Mouse (Mus musculus) midbrain, embryonic 13.5 days (tissue): ENCODE measurements around the gene Mecom. TPM values are rescaled to one million over a fixed set of nuclear protein-coding genes. Genes with fewer than 3 reads are reported as not detected.
A peak's percentile ranks its signal among the peaks of the same experiment; 100 is the strongest.
"Not testable (repeated sequence)": the region's sequence is repeated elsewhere in the genome, so short reads cannot be mapped to it uniquely, and the experiment has no call there.

ENCODE experiments used
- ATAC-seq: fragments of 200-750 bp; cut with Nextera tagmentation; 2 replicates; pipeline ENCODE4 v1.8.0; 2017; ENCODE audit warnings: mild to moderate bottlenecking, moderate TSS enrichment, moderate library complexity
- H3K27ac ChIP-seq: fragments of 300-500 bp; sonication (generic); 2 replicates; pipeline ENCODE4 v1.5.1; 2015; ENCODE audit warnings: inconsistent platforms, mild to moderate bottlenecking, moderate library complexity
- H3K27me3 ChIP-seq: fragments of 300-500 bp; sonication (generic); 2 replicates; pipeline ENCODE4 v1.6.1; 2015; ENCODE audit warnings: mild to moderate bottlenecking, inconsistent platforms
- H3K36me3 ChIP-seq: fragments of 300-500 bp; sonication (generic); 2 replicates; pipeline ENCODE4 v1.6.1; 2015; ENCODE audit warnings: mild to moderate bottlenecking, inconsistent platforms
- H3K4me1 ChIP-seq: fragments of 300-500 bp; sonication (generic); replicated peaks from 2 replicates; pipeline ENCODE4 v1.6.1; 2015; ENCODE audit warnings: inconsistent platforms
- H3K4me2 ChIP-seq: fragments of 300-500 bp; sonication (generic); replicated peaks from 2 replicates; pipeline ENCODE4 v1.6.1; 2015; ENCODE audit warnings: moderate library complexity, mild to moderate bottlenecking, inconsistent platforms
- H3K4me3 ChIP-seq: fragments of 300-500 bp; sonication (generic); replicated peaks from 2 replicates; pipeline ENCODE4 v1.5.1; 2015; ENCODE audit warnings: mild to moderate bottlenecking, inconsistent platforms
- H3K9ac ChIP-seq: fragments of 300-500 bp; sonication (generic); replicated peaks from 2 replicates; pipeline ENCODE4 v1.6.1; 2015; ENCODE audit warnings: mild to moderate bottlenecking, inconsistent platforms
- H3K9me3 ChIP-seq: fragments of 300-500 bp; sonication (generic); 2 replicates; pipeline ENCODE4 v1.6.1; 2016; ENCODE audit warnings: mild to moderate bottlenecking, inconsistent platforms
- WGBS: fragments of 180-500 bp; shearing (Covaris S2); methylation state at CpG from one replicate; pipeline ENCODE4 v1.1.7; 2015; 5-methylcytosine and 5-hydroxymethylcytosine counted together
- polyA plus RNA-seq: library from polyadenylated mRNA; unstranded; fragments of >200 nt; fragmentation: Nextera tagmentation; extraction: Ambion mirVana; gene quantifications from 2 replicates; pipeline ENCODE4 v1.2.1, GENCODE M21; 2015

Mecom gene
- 11.1 and 13.4 TPM in 2 replicates for polyA plus RNA-seq

DNA sequence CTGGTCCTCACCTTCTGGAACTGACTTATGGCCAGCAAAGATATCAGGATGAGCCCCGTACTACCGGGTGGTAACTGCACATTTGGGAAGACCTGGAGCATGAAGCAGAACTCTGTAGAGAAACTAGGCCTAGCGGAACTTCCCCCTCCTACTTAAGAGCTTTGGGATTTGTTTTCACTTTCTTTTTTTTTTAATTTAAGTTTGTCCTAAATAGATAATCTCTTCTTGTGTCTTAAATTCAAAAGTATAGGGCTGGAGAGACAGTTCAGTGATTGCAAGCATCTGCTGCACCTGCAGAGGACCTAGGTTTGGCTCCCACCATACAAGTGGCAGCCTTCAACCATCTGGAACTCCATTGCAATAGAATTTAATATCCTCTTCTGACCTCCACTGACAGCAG, at the start of gene Mecom:
Gene Mecom, minus strand, starts transcription at position 101 of the 400 bp plus-strand sequence.
- H3K27me3 ChIP-seq: no peaks in the 10 kb centered on the region
- H3K36me3 ChIP-seq: no peaks in the 10 kb centered on the region
- no peak within 1 kb of the TSS for H3K27ac ChIP-seq
- no peak within 1 kb of the TSS for H3K9ac ChIP-seq
- no peak within 1 kb of the TSS for H3K4me3 ChIP-seq
- H3K4me2 ChIP-seq: no peak within 1 kb of the TSS
- ATAC-seq: no peak
- no peaks in the 10 kb centered on the region for H3K9me3 ChIP-seq
- no peaks in the 10 kb centered on the region for H3K4me1 ChIP-seq
- WGBS: 86% methylated on average over 3 of the region's 3 CpGs

DNA sequence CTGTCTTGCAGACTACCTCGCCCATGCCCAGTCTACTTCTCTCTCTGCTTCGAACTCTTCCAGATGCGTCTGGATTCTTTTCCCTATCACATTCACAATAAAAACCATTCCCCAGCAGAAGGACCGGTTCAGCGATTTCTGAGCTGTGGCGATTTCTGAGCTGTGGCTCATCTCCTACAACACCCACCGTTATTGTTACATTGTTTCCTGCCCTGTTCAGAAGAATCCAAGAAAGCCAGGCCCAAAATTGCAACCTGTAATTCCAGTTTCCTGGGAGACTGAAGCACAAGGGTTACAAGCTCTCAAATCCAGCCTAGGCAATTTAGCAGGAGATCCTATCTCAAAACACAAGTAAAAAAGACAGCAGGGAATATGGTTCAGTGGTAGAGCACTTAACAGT, 49.5 kb upstream of the Mecom start:
- Histone ChIP-seq H3K4me1 (peaks cover 16% of the 10 kb centered on the region), H3K27ac (no peak overlapping the region), H3K9ac (no peak overlapping the region), H3K9me3 (no peaks in the 10 kb centered on the region), H3K36me3 (no peaks in the 10 kb centered on the region), H3K4me2 (no peak overlapping the region), H3K27me3 (peaks cover 17% of the 10 kb centered on the region; the same call in 1 of the 2 replicates), H3K4me3 (no peak overlapping the region)
- ATAC-seq: no peak
- WGBS: 77% methylated on average over 7 of the region's 7 CpGs

DNA sequence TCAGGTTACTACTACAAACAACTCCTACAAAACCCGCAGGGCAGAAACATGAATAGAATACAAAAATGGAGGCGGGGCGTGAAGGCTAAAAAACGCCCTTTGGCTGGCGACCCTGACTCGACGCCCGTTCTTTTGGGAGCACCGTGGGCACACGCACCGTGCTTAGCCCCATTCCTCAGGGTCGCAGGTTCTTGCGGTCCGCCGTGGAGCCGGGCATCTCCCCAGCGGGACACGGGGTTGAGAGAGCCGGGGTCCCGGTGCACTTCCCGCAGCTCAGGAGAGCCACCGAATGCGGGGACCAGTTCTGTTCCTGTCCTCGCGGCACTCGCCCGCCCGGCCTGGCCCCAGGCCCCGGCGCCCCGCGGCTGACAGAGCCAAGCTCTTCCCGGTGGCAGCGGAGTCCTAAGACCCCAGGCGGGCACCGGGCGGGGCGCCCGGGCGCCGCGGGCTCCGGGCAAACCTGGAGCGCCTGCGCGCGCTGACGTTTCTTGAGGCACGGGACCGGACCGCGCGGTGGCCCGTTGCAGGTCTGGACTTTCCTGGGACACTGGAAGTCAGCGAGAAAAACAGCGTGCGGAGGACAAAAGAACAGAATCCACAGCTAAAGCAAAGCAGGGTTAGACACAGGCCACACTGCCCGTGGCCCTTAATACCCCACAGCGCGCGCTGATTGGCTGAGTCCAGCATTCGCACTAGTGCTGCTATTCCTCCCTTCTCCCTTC, 47.5 kb upstream of the Mecom start:
- peak overlapping the region; percentile 70 for H3K4me2 ChIP-seq
- peak overlapping the region; percentile 74 for H3K27ac ChIP-seq
- H3K4me1 ChIP-seq: peaks cover 16% of the 10 kb centered on the region
- peak; percentile 77 for ATAC-seq
- H3K4me3 ChIP-seq: peak overlapping the region; percentile 63
- peaks cover 17% of the 10 kb centered on the region; the same call in 1 of the 2 replicates for H3K27me3 ChIP-seq
- H3K36me3 ChIP-seq: no peaks in the 10 kb centered on the region
- no peaks in the 10 kb centered on the region for H3K9me3 ChIP-seq
- H3K9ac ChIP-seq: peak overlapping the region; percentile 85
- WGBS: under 1% methylated on average over 61 of the region's 62 CpGs

GRCm38 (mm10) chr3:30593719-30594485, 46.1 kb upstream of the Mecom start:
- no peak overlapping the region for H3K4me3 ChIP-seq
- H3K4me1 ChIP-seq: peaks cover 4% of the 10 kb centered on the region; the same call in 1 of the 2 replicates
- no peak for ATAC-seq
- WGBS: 70% methylated on average over 4 of the region's 4 CpGs
- no peak overlapping the region for H3K4me2 ChIP-seq
- no peak overlapping the region for H3K9ac ChIP-seq
- H3K27me3 ChIP-seq: peaks cover 15% of the 10 kb centered on the region; the same call in 1 of the 2 replicates
- no peaks in the 10 kb centered on the region for H3K36me3 ChIP-seq
- no peak overlapping the region for H3K27ac ChIP-seq
- no peaks in the 10 kb centered on the region for H3K9me3 ChIP-seq

GRCm38 (mm10) chr3:30592418-30592853, 44.6 kb upstream of the Mecom start:
- WGBS: 0% methylated on average over 2 of the region's 2 CpGs
- no peaks in the 10 kb centered on the region for H3K36me3 ChIP-seq
- peak; percentile 64 for ATAC-seq
- H3K27me3 ChIP-seq: peaks cover 3% of the 10 kb centered on the region; the same call in 1 of the 2 replicates
- no peak overlapping the region for H3K4me3 ChIP-seq
- peaks cover 4% of the 10 kb centered on the region; the same call in 1 of the 2 replicates for H3K4me1 ChIP-seq
- H3K9me3 ChIP-seq: no peaks in the 10 kb centered on the region
- no peak overlapping the region for H3K4me2 ChIP-seq
- H3K27ac ChIP-seq: no peak overlapping the region
- no peak overlapping the region for H3K9ac ChIP-seq

- ATAC-seq: no peak
- Histone ChIP-seq H3K4me3 (no peak overlapping the region), H3K9me3 (no peaks in the 10 kb centered on the region), H3K9ac (no peak overlapping the region), H3K27ac (no peak overlapping the region), H3K27me3 (no peaks in the 10 kb centered on the region), H3K4me1 (no peaks in the 10 kb centered on the region), H3K36me3 (no peaks in the 10 kb centered on the region), H3K4me2 (no peak overlapping the region)
- WGBS: 88% methylated on average over 6 of the region's 6 CpGs
Observed at GRCm38 (mm10) chr3:30588865-30589264, 41.1 kb upstream of the Mecom start.

DNA sequence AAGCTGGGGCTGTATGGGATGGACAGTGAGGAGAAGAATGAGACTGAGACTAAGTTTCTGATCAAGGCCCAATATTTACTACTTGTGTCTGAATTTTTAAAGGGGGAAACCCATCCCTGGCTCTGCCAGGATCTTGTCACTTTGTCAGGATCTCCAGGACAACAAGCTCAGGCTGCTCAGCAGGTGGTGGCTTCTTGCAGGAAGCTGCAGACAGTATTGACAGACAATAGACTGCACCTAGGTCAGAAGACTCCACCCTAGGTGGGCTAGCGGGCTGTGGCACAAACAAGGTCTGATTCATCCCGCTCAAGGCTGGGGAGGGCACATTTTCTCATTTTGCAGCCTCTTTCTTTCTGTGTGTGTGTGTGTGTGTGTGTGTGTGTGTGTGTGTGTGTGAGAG, 25.7 kb upstream of the Mecom start:
- H3K36me3 ChIP-seq: no peaks in the 10 kb centered on the region

GRCm38 (mm10) chr3:30566333-30566732, 18.5 kb upstream of the Mecom start:
- H3K4me3 ChIP-seq, H3K9me3 ChIP-seq, H3K27me3 ChIP-seq, H3K36me3 ChIP-seq, H3K4me2 ChIP-seq, H3K27ac ChIP-seq, H3K4me1 ChIP-seq, H3K9ac ChIP-seq, ATAC-seq: not testable (repeated sequence)
- 11% methylated on average over 1 of the region's 2 CpGs for WGBS

More for the DNA sequence above, 25.7 kb upstream of the Mecom start:
- H3K4me3 ChIP-seq: no peak overlapping the region
- H3K27me3 ChIP-seq: no peaks in the 10 kb centered on the region
- no peaks in the 10 kb centered on the region for H3K4me1 ChIP-seq
- no peak for ATAC-seq
- no peak overlapping the region for H3K27ac ChIP-seq
- 12% methylated on average over 2 of the region's 2 CpGs for WGBS
- H3K9me3 ChIP-seq: no peaks in the 10 kb centered on the region
- H3K9ac ChIP-seq: no peak overlapping the region
- H3K4me2 ChIP-seq: no peak overlapping the region

- no peaks in the 10 kb centered on the region for H3K9me3 ChIP-seq
- no peaks in the 10 kb centered on the region for H3K4me1 ChIP-seq
- no peak overlapping the region for H3K4me2 ChIP-seq
- H3K36me3 ChIP-seq: no peaks in the 10 kb centered on the region
- no peak overlapping the region for H3K4me3 ChIP-seq
- no peak overlapping the region for H3K27ac ChIP-seq
- ATAC-seq: no peak
- H3K9ac ChIP-seq: no peak overlapping the region
- no peaks in the 10 kb centered on the region for H3K27me3 ChIP-seq
- WGBS: 52% methylated on average over 6 of the region's 6 CpGs
Observed at GRCm38 (mm10) chr3:30560677-30561314, 13.0 kb upstream of the Mecom start.

DNA sequence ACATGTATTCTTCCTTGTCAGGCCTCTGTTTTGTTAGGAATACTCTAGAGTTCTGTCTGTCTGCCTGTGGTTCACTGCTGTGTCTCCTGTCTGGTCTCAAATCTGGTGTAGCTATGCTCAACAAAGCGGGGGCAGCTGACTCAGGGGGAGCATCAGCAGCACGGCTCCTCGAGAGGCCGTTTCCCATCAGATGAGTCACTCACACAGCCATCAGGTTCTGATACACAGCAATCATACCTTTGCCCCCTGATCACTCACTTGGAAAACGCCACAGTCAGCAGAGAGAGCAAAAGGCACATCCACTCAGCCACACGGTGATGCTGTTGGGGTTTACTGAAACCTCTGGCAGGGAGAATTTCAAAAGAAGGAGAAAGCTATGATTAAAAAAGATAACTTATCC, 5.9 kb upstream of the Mecom start:
- WGBS: 72% methylated on average over 6 of the region's 6 CpGs
- no peak for ATAC-seq
- Histone ChIP-seq H3K4me2 (no peak overlapping the region), H3K27me3 (no peaks in the 10 kb centered on the region), H3K27ac (no peak overlapping the region), H3K9me3 (no peaks in the 10 kb centered on the region), H3K36me3 (no peaks in the 10 kb centered on the region), H3K4me3 (no peak overlapping the region), H3K4me1 (no peaks in the 10 kb centered on the region), H3K9ac (no peak overlapping the region)

DNA sequence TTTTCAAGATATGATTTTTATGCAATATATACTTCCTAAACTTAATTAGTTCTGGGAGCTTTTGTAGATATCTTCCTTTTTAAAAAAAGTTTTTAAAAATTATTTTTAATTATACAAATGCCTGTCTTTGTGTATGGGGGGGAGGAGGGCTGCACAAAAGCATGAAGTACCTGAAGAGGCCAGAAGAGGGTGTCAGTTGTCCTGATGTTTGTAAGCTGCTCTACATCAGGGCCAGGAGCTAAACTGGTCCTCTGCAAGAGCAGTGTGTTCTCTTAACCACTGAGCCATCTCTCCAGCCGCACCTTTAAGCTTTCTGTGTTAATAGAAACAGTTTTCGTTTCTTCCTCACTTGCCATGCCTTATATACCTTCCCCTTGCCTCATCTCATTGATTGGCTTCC, 2.4 kb upstream of the Mecom start:
- Histone ChIP-seq H3K9me3 (no peaks in the 10 kb centered on the region), H3K27ac (no peak overlapping the region), H3K36me3 (no peaks in the 10 kb centered on the region), H3K4me3 (no peak overlapping the region), H3K9ac (no peak overlapping the region), H3K27me3 (no peaks in the 10 kb centered on the region), H3K4me1 (no peaks in the 10 kb centered on the region), H3K4me2 (no peak overlapping the region)
- 67% methylated on average over 2 of the region's 2 CpGs for WGBS
- no peak for ATAC-seq

GRCm38 (mm10) chr3:30548928-30549327, 1.1 kb upstream of the Mecom start:
- H3K4me3 ChIP-seq: no peak overlapping the region
- no peaks in the 10 kb centered on the region for H3K27me3 ChIP-seq
- H3K36me3 ChIP-seq: no peaks in the 10 kb centered on the region
- H3K4me2 ChIP-seq: no peak overlapping the region
- H3K9ac ChIP-seq: no peak overlapping the region
- H3K27ac ChIP-seq: no peak overlapping the region
- no peak for ATAC-seq
- no peaks in the 10 kb centered on the region for H3K9me3 ChIP-seq
- no peaks in the 10 kb centered on the region for H3K4me1 ChIP-seq
- WGBS: 90% methylated on average over 7 of the region's 7 CpGs
